Mouse (Mus musculus) heart, embryonic 15.5 days (tissue): ENCODE measurements around the gene Nop9. TPM values are rescaled to one million over a fixed set of nuclear protein-coding genes. Genes with fewer than 3 reads are reported as not detected.
A peak's percentile ranks its signal among the peaks of the same experiment; 100 is the strongest.

Experiments
- ATAC-seq: fragments of 200-750 bp; cut with Nextera tagmentation; replicated peaks from 2 replicates; pipeline ENCODE4 v1.8.0; 2017; ENCODE audit warnings: low read depth, moderate TSS enrichment; ENCODE audit not compliant: insufficient number of reproducible peaks, insufficient read depth, low FRiP score
- H3K27ac ChIP-seq: fragments of 300-500 bp; sonication (generic); 2 replicates; pipeline ENCODE4 v1.5.1; 2015; ENCODE audit warnings: mild to moderate bottlenecking, inconsistent platforms
- H3K27me3 ChIP-seq: fragments of 300-500 bp; sonication (generic); 2 replicates; pipeline ENCODE4 v1.6.1; 2015; ENCODE audit warnings: inconsistent platforms
- H3K36me3 ChIP-seq: fragments of 300-500 bp; sonication (generic); 2 replicates; pipeline ENCODE4 v1.6.1; 2015; ENCODE audit warnings: mild to moderate bottlenecking, inconsistent platforms
- H3K4me1 ChIP-seq: fragments of 300-500 bp; sonication (generic); replicated peaks from 2 replicates; pipeline ENCODE4 v1.6.1; 2015; ENCODE audit warnings: inconsistent platforms
- H3K4me2 ChIP-seq: fragments of 300-500 bp; sonication (generic); 2 replicates; pipeline ENCODE4 v1.6.1; 2015; ENCODE audit warnings: inconsistent platforms, mild to moderate bottlenecking, moderate library complexity
- H3K4me3 ChIP-seq: fragments of 300-500 bp; sonication (generic); 2 replicates; pipeline ENCODE4 v1.5.1; 2015; ENCODE audit warnings: mild to moderate bottlenecking, inconsistent platforms
- H3K9ac ChIP-seq: fragments of 300-500 bp; sonication (generic); 2 replicates; pipeline ENCODE4 v1.6.1; 2015; ENCODE audit warnings: mild to moderate bottlenecking, inconsistent platforms
- H3K9me3 ChIP-seq: fragments of 300-500 bp; sonication (generic); replicated peaks from 2 replicates; pipeline ENCODE4 v1.6.1; 2016; ENCODE audit warnings: inconsistent platforms
- WGBS: fragments of 180-500 bp; shearing (Covaris S2); methylation state at CpG from one replicate; pipeline ENCODE4 v1.1.7; 2015; ENCODE audit warnings: mixed read lengths; 5-methylcytosine and 5-hydroxymethylcytosine counted together
- polyA plus RNA-seq: library from polyadenylated mRNA; unstranded; fragments of >200 nt; fragmentation: Nextera tagmentation; extraction: Ambion mirVana; gene quantifications from 2 replicates; pipeline ENCODE4 v1.2.1, GENCODE M21; 2015

Gene Nop9
- polyA plus RNA-seq, 1 experiment from 2014 or later: 17.9 TPM

DNA sequence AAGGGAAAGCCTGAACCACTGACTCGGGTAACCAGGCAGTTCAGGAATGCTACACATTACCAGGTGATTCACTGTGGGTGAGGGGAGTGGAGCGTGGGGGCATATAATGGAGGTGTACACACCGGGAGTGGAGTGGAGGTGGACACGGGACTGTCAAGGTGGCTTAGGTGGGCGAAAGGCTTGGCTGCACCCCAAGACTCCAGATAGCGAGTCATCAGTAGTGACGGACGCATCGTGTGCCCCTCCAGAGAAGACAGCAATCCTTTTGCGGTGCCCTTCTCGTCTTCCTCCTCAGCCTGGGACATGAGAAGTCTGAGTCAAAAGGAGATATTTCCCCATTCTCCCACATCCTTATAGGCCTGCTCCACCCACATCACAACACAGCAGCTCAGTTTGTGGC is 32.3 kb downstream of the Nop9 start:
- no peak overlapping the region for H3K9ac ChIP-seq
- ATAC-seq: no peak
- no peak overlapping the region for H3K4me3 ChIP-seq
- H3K4me2 ChIP-seq: no peak overlapping the region
- no peaks in the 10 kb centered on the region for H3K9me3 ChIP-seq
- H3K27me3 ChIP-seq: peaks cover 17% of the 10 kb centered on the region
- peaks cover 26% of the 10 kb centered on the region for H3K4me1 ChIP-seq
- no peaks in the 10 kb centered on the region for H3K36me3 ChIP-seq
- no peak overlapping the region for H3K27ac ChIP-seq
- 84% methylated on average over 11 of the region's 11 CpGs for WGBS

DNA sequence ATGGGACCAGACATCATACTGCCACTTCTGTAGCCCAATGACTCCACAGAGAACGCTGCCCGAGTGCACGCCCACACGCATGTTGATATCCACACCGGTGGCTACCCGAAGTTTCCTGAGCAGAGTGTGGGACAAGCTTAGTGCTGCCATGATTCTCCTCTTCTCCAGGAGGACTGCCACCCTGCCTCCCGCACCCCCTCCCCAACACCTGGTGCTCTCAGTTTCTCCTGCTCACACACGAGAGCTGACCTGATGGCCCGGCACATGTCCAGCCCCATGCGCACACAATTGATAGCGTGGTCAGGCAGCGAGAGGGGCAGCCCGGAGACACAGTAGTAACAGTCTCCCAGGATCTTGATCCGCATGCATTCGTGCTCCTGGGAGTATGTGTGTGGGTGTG is 33.2 kb downstream of the Nop9 start:
- Histone ChIP-seq H3K36me3 (no peaks in the 10 kb centered on the region), H3K9me3 (no peaks in the 10 kb centered on the region), H3K4me2 (no peak overlapping the region), H3K4me3 (no peak overlapping the region), H3K27me3 (peaks cover 24% of the 10 kb centered on the region), H3K27ac (no peak overlapping the region), H3K9ac (no peak overlapping the region), H3K4me1 (peaks cover 34% of the 10 kb centered on the region)
- ATAC-seq: no peak
- 85% methylated on average over 15 of the region's 15 CpGs for WGBS

DNA sequence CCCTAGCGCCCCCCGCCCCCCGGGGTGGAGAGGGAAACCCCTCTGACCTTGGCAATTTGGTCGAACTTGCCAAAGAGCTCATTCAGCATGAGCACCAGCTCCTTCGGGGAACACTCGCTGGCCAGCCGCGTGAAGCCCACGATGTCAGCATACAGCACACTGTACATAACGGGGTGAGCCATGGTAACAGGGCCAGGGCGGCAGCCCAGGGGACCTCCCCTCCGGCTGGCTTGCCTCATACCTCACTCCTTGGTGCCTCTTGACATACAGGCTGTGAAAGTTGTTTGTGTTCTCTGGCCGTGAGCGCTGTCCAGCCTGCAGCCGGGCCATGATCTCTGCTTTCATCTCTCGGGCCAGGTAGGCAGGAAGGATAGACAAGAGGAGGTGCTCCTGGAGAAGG is 34.2 kb downstream of the Nop9 start:
- Histone ChIP-seq H3K27ac (no peak overlapping the region), H3K9ac (no peak overlapping the region), H3K36me3 (no peaks in the 10 kb centered on the region), H3K4me3 (no peak overlapping the region), H3K4me2 (no peak overlapping the region), H3K4me1 (peaks cover 42% of the 10 kb centered on the region), H3K27me3 (peaks cover 34% of the 10 kb centered on the region), H3K9me3 (no peaks in the 10 kb centered on the region)
- no peak for ATAC-seq
- whole genome bisulfite sequencing: 49% methylated on average over 16 of the region's 16 CpGs

DNA sequence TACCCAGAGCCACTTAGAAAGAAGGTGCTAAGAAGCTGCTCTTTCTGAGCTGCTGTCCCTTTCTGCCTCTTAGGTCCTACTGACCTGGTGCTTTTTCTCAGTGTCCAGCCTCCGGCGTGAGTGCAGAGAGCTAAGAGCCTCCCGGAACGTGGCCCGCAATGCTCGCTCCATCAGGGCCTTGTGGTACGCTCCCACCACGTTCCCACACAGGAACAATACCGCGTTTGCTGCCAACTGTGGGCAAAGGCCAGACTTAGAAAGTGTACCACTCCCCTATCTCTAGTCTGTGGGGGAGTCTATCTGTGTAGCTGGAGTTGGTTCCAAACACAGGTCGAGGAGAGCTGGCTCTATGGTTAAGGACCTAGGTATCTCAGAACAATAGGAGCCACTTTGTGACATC is 35.2 kb downstream of the Nop9 start:
- H3K4me1 ChIP-seq: peaks cover 43% of the 10 kb centered on the region

DNA sequence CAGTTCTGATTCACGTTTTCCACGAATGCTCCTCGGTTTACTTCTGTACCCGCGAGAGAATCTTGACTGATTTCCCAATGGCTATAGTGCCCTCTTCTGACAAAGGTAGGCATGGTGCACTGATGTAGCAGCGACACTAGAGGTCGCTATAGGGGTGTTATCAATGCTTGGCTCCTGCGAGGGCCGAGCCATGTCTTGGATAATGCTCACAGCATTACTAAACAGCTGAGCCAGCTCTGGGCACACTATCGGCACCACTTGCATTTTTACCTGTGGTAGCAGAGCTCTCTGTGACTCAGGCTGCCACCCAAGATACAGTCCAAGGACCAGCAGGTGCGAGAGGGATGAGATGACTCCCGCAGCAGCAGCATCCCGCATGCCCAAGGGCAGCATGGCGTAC is 35.8 kb downstream of the Nop9 start:
- H3K27me3 ChIP-seq: peaks cover 47% of the 10 kb centered on the region
- 0 out of 2 replicates have a peak overlapping the region, but pooled peaks have one; percentile 21 for H3K27ac ChIP-seq
- peak overlapping the region; percentile 31 for H3K4me3 ChIP-seq
- no peak overlapping the region for H3K9ac ChIP-seq
- ATAC-seq: 0 out of 2 replicates have a peak, but pooled peaks have one; percentile 40
- no peaks in the 10 kb centered on the region for H3K9me3 ChIP-seq
- peaks cover 43% of the 10 kb centered on the region for H3K4me1 ChIP-seq
- WGBS: 15% methylated on average over 14 of the region's 14 CpGs
- H3K36me3 ChIP-seq: no peaks in the 10 kb centered on the region
- H3K4me2 ChIP-seq: peak overlapping the region; percentile 71

More for the DNA sequence above, 35.2 kb downstream of the Nop9 start:
- no peak for ATAC-seq
- H3K27ac ChIP-seq: no peak overlapping the region
- peaks cover 42% of the 10 kb centered on the region for H3K27me3 ChIP-seq
- H3K36me3 ChIP-seq: no peaks in the 10 kb centered on the region
- no peak overlapping the region for H3K4me2 ChIP-seq
- WGBS: 73% methylated on average over 11 of the region's 11 CpGs
- no peak overlapping the region for H3K4me3 ChIP-seq
- H3K9me3 ChIP-seq: no peaks in the 10 kb centered on the region
- no peak overlapping the region for H3K9ac ChIP-seq

DNA sequence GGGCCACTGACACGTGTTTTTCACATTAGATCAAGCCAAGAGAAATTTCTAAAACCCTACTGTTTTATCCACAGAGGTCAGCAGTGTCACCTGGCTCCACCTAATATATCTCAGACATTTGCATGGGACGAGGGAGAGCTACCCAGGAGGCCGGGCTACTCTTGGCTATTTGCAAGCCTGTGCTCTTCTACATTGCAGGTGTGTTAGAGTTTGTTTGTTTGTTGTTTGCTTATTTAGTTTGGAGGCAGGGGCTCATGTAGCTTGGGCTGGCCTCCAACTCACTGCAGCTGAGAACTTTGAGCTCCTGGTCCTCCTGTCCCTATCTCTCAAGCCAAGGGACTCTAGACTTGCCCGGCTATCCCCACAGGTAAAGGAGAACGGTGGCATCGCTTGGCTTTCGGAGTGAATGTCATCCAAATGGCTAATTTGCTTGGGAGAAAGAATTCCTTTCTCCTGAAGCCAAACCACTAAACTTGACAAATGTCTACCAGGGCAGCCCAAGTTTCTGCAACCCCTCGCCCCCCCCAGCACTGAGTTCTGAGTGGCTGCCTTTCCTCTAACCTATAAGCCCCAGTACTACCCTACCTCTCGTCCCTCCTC is 37.0 kb downstream of the Nop9 start:
- Histone ChIP-seq H3K36me3 (no peaks in the 10 kb centered on the region), H3K9ac (0 out of 2 replicates have a peak overlapping the region, but pooled peaks have one; percentile 59), H3K4me2 (peak overlapping the region; percentile 71), H3K4me3 (peak overlapping the region; percentile 55), H3K4me1 (peaks cover 34% of the 10 kb centered on the region), H3K9me3 (no peaks in the 10 kb centered on the region), H3K27ac (peak overlapping the region; percentile 87), H3K27me3 (peaks cover 59% of the 10 kb centered on the region)
- 39% methylated on average over 9 of the region's 9 CpGs for WGBS
- no peak for ATAC-seq

DNA sequence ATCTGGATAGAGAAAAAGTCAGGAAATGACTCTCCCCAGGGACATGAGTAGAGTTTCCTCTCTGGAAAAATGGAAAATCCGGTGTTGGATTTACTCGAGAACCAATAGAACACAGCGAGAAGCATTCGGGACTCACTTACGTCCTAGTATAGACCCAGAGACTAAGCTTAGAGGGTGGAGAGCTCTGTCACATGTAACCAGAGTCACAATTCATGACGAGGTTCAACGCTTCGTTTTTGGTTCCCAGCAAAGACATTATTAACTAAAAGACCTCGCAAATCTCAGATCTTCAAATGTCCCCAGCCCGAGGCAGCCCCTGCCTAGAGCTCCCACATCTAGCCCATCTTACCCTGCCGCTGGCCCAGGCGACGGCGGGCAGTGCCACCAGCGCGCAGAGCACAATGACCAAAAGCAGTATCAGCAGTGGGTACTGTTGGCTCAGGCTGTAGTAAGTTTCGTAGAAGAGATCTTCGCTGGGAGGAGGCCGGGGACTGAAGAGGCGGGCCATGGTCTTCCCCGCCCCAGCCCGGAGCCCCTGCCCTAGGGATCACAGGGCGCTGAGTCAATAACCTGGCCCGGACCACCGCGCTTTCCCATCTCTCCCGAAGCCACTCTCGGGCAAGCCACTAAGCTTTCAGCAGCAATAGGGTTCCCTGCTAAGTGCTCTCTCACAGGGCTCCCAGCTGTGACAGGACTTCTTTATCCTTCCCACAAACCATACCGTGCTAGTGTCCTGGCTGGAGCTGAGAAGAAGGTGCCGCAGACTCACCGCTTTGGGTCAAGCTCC is 37.9 kb downstream of the Nop9 start:
- 4% methylated on average over 31 of the region's 31 CpGs for whole genome bisulfite sequencing
- H3K4me1 ChIP-seq: peaks cover 41% of the 10 kb centered on the region
- no peaks in the 10 kb centered on the region for H3K9me3 ChIP-seq
- H3K27ac ChIP-seq: peak overlapping the region; percentile 87
- no peaks in the 10 kb centered on the region for H3K36me3 ChIP-seq
- ATAC-seq: peak; percentile 37
- H3K4me3 ChIP-seq: peak overlapping the region; percentile 55
- H3K4me2 ChIP-seq: peak overlapping the region; percentile 71
- H3K9ac ChIP-seq: peak overlapping the region; percentile 59
- peaks cover 65% of the 10 kb centered on the region for H3K27me3 ChIP-seq

DNA sequence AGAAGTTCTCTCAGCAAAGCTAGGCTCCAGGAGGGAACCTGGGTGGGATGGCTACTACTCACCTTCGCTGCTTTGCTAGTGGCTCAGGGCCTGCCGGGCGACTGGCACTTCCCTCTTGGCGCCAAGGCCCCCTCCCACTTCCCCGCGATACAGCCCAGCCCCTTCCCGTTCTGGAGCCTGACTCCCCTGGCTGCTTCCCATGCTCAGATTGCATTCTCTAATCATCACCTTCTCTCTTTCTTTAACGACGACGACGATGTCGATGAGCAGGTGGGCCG is 38.4 kb downstream of the Nop9 start, which contains the start of gene Adcy4:
TSS of gene Adcy4 (minus strand) at position 138 of the 278 bp plus-strand sequence.
- peaks cover 68% of the 10 kb centered on the region for H3K27me3 ChIP-seq
- no peak for ATAC-seq

DNA sequence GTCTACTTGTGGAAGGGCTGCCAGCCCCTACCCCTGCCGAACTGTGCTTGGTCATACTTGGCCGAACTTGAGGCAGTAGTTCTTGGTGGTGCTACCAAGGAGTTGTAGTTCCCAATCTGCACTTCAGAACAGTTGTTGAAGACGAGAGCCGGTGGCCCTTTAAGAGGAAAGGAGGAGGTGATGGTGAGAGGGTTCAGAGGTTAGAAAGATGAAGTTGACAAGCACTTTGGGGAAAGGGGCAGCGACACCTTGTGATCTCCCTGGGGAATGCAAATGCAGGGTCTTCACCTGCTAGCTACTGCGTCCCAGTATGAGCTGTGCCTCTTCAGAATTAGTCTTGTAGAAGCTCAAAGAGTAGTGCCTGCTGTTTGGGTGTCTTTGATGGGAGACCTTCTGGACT is 39.7 kb downstream of the Nop9 start:
- H3K4me3 ChIP-seq: no peak overlapping the region
- no peak overlapping the region for H3K4me2 ChIP-seq
- H3K9ac ChIP-seq: no peak overlapping the region
- peaks cover 78% of the 10 kb centered on the region for H3K27me3 ChIP-seq
- H3K27ac ChIP-seq: no peak overlapping the region
- 32% methylated on average over 6 of the region's 6 CpGs for WGBS
- no peak for ATAC-seq
- no peaks in the 10 kb centered on the region for H3K36me3 ChIP-seq
- H3K4me1 ChIP-seq: peaks cover 47% of the 10 kb centered on the region
- H3K9me3 ChIP-seq: no peaks in the 10 kb centered on the region

More for the DNA sequence above, 38.4 kb downstream of the Nop9 start, which contains the start of gene Adcy4:
- Histone ChIP-seq H3K4me1 (peaks cover 46% of the 10 kb centered on the region), H3K4me2 (peak within 1 kb of the TSS; percentile 71), H3K9ac (peak within 1 kb of the TSS; percentile 59), H3K9me3 (no peaks in the 10 kb centered on the region), H3K27ac (peak within 1 kb of the TSS; percentile 87), H3K36me3 (no peaks in the 10 kb centered on the region), H3K4me3 (peak within 1 kb of the TSS; percentile 55)
- 11% methylated on average over 13 of the region's 13 CpGs for WGBS

DNA sequence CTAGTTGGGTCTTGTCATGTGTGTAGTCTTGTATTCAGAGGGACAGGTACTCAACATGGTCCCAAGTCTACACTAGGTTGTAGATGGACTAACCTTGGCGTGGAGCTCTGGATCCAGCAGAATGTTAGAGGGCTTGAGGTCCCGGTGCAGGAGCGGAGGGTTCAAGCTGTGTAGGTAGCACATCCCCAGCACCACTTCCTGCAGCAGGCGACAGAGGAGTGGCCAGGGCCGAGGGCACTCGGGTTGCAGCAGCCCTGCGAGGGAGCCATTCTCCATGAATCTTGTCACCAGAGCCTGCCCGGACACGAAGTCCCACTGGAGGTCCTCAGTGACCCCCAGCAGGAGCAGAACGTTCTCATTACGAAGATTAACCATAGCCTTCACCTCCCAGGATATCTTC is 42.2 kb downstream of the Nop9 start:
- no peak overlapping the region for H3K27ac ChIP-seq
- 37% methylated on average over 11 of the region's 11 CpGs for WGBS
- peaks cover 66% of the 10 kb centered on the region for H3K27me3 ChIP-seq
- H3K4me2 ChIP-seq: peak overlapping the region; percentile 80
- ATAC-seq: no peak
- no peaks in the 10 kb centered on the region for H3K9me3 ChIP-seq
- peak overlapping the region; percentile 50 for H3K4me3 ChIP-seq
- 0 out of 2 replicates have a peak overlapping the region, but pooled peaks have one; percentile 46 for H3K9ac ChIP-seq
- no peaks in the 10 kb centered on the region for H3K36me3 ChIP-seq
- peaks cover 31% of the 10 kb centered on the region for H3K4me1 ChIP-seq

DNA sequence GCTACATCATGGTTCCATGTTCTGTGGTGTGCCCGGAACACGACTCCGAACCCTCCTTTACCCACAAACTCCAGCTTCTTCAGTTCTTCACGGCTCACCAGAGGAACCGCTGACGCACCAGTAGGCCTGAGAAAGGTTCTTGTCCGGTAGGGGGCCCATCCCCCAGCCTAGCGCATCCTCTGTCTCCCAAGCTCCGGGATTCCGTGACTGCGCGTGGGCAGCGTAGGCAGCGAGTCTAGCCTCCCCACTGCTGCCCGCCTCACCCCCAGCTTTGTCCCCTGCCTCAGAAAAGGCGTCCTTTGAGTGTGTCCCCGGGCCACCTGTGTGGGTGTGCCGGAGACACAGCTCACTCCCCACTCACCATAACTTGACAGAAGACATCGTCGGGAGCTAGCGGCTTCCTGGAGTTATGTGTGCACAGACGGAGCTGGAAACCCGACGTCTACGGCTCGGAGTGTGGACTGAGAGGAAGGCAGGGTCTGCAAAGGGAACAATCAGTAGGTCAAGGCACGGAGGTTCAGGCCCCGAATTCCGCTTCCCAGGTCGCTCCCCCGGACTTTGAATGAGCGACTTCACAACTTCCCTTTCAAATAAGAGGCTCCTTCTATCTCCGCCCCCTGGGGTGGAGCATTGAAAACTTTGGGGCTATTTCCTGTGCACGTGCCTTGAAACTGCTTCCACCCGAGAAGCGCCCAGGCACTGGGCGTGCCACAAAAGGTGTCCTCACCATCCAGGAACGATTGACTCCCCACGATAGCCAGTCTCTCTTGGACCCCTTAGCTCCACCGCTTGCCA is 43.0 kb downstream of the Nop9 start, which contains the start of gene Ripk3:
TSS of gene Ripk3 (minus strand) at position 610 of the 795 bp plus-strand sequence.
- H3K36me3 ChIP-seq: no peaks in the 10 kb centered on the region
- H3K9ac ChIP-seq: peak within 1 kb of the TSS; percentile 46
- H3K4me2 ChIP-seq: peak within 1 kb of the TSS; percentile 80
- WGBS: 3% methylated on average over 40 of the region's 40 CpGs
- peak within 1 kb of the TSS; percentile 50 for H3K4me3 ChIP-seq
- H3K27me3 ChIP-seq: peaks cover 59% of the 10 kb centered on the region
- H3K27ac ChIP-seq: no peak within 1 kb of the TSS
- H3K4me1 ChIP-seq: peaks cover 25% of the 10 kb centered on the region
- no peaks in the 10 kb centered on the region for H3K9me3 ChIP-seq
- peak; percentile 11; the same call in 1 of the 2 replicates for ATAC-seq
